Mouse (Mus musculus): ENCODE measurements around the gene Olfr1454. TPM values are rescaled to one million over a fixed set of nuclear protein-coding genes. Genes with fewer than 3 reads are reported as not detected.

The Olfr1454 gene
- not detected in 2 replicates for polyA plus RNA-seq (2015; fragmentation: Nextera tagmentation; extraction: Ambion mirVana)

GRCm38 (mm10) chr19:13060310-13060709, at the start of gene Olfr1454:
TSS of gene Olfr1454 (plus strand) at chr19:13060610.
- ATAC-seq = no peak
- 63% methylated on average over 2 of the region's 2 CpGs for WGBS
- no peaks in the 10 kb centered on the region for H3K4me1 ChIP-seq (ENCODE audit: control insufficient read depth, insufficient read depth, low read length)

GRCm38 (mm10) chr19:13028227-13028626, 32.2 kb upstream of the Olfr1454 start, which contains the start of gene Olfr1453:
TSS of gene Olfr1453 (minus strand) at chr19:13028327.
- H3K9me3 ChIP-seq (replicated peaks; ENCODE audit: control insufficient read depth, low read length, poor library complexity, severe bottlenecking) = peaks cover 5% of the 10 kb centered on the region; the same call in 1 of the 2 replicates
- H3K27ac ChIP-seq (ENCODE audit: low read length) = no peak within 1 kb of the TSS
- ATAC-seq = no peak
- no peaks in the 10 kb centered on the region for H3K36me3 ChIP-seq (ENCODE audit: control insufficient read depth, insufficient read depth, low read length)
- no peak within 1 kb of the TSS for H3K9ac ChIP-seq (ENCODE audit: low read depth, low read length)
- no peak within 1 kb of the TSS for H3K4me2 ChIP-seq (ENCODE audit: low read length)
- H3K4me3 ChIP-seq (ENCODE audit: low read depth, low read length) = no peak within 1 kb of the TSS
- no peaks in the 10 kb centered on the region for H3K4me1 ChIP-seq (ENCODE audit: control insufficient read depth, insufficient read depth, low read length)
- WGBS = 53% methylated on average over 1 of the region's 1 CpGs
- no peaks in the 10 kb centered on the region for H3K27me3 ChIP-seq (ENCODE audit: control insufficient read depth, insufficient read depth, low read depth, low read length)

More at GRCm38 (mm10) chr19:13060310-13060709, at the start of gene Olfr1454:
- H3K9ac ChIP-seq (ENCODE audit: low read depth, low read length) = no peak within 1 kb of the TSS
- H3K27me3 ChIP-seq (ENCODE audit: control insufficient read depth, insufficient read depth, low read depth, low read length) = no peaks in the 10 kb centered on the region
- no peak within 1 kb of the TSS for H3K4me2 ChIP-seq (ENCODE audit: low read length)
- H3K27ac ChIP-seq (ENCODE audit: low read length) = no peak within 1 kb of the TSS
- H3K36me3 ChIP-seq (ENCODE audit: control insufficient read depth, insufficient read depth, low read length) = no peaks in the 10 kb centered on the region
- H3K4me3 ChIP-seq (ENCODE audit: low read depth, low read length) = no peak within 1 kb of the TSS
- peaks cover 9% of the 10 kb centered on the region; the same call in 1 of the 2 replicates for H3K9me3 ChIP-seq (replicated peaks; ENCODE audit: control insufficient read depth, low read length, poor library complexity, severe bottlenecking)

GRCm38 (mm10) chr19:13093908-13094307, 33.5 kb downstream of the Olfr1454 start:
- no peak for ATAC-seq

GRCm38 (mm10) chr19:13097791-13098190, 37.4 kb downstream of the Olfr1454 start, which contains the start of gene Olfr1457:
TSS of gene Olfr1457 (minus strand) at chr19:13097891.
- 64% methylated on average over 2 of the region's 2 CpGs for WGBS
- Histone ChIP-seq H3K9ac (ENCODE audit: low read depth, low read length) (no peak within 1 kb of the TSS), H3K9me3 (replicated peaks; ENCODE audit: control insufficient read depth, low read length, poor library complexity, severe bottlenecking) (peaks cover 11% of the 10 kb centered on the region; the same call in 1 of the 2 replicates), H3K4me3 (ENCODE audit: low read depth, low read length) (no peak within 1 kb of the TSS), H3K36me3 (ENCODE audit: control insufficient read depth, insufficient read depth, low read length) (no peaks in the 10 kb centered on the region), H3K4me2 (ENCODE audit: low read length) (no peak within 1 kb of the TSS), H3K27me3 (ENCODE audit: control insufficient read depth, insufficient read depth, low read depth, low read length) (no peaks in the 10 kb centered on the region), H3K4me1 (ENCODE audit: control insufficient read depth, insufficient read depth, low read length) (no peaks in the 10 kb centered on the region), H3K27ac (ENCODE audit: low read length) (no peak within 1 kb of the TSS)
- no peak for ATAC-seq

More at GRCm38 (mm10) chr19:13093908-13094307, 33.5 kb downstream of the Olfr1454 start:
- no peaks in the 10 kb centered on the region for H3K36me3 ChIP-seq (ENCODE audit: control insufficient read depth, insufficient read depth, low read length)
- no peak overlapping the region for H3K4me3 ChIP-seq (ENCODE audit: low read depth, low read length)
- no peaks in the 10 kb centered on the region for H3K4me1 ChIP-seq (ENCODE audit: control insufficient read depth, insufficient read depth, low read length)
- no peak overlapping the region for H3K9ac ChIP-seq (ENCODE audit: low read depth, low read length)
- H3K27me3 ChIP-seq (ENCODE audit: control insufficient read depth, insufficient read depth, low read depth, low read length) = no peaks in the 10 kb centered on the region
- WGBS = 78% methylated on average over 1 of the region's 1 CpGs
- no peak overlapping the region for H3K27ac ChIP-seq (ENCODE audit: low read length)
- peaks cover 9% of the 10 kb centered on the region; the same call in 1 of the 2 replicates for H3K9me3 ChIP-seq (replicated peaks; ENCODE audit: control insufficient read depth, low read length, poor library complexity, severe bottlenecking)
- no peak overlapping the region for H3K4me2 ChIP-seq (ENCODE audit: low read length)

GRCm38 (mm10) chr19:13106675-13107074, 46.3 kb downstream of the Olfr1454 start, which contains the start of gene Olfr1458:
TSS of gene Olfr1458 (minus strand) at chr19:13106775.
- no peak within 1 kb of the TSS for H3K4me3 ChIP-seq (ENCODE audit: low read depth, low read length)
- no peak for ATAC-seq
- H3K27me3 ChIP-seq (ENCODE audit: control insufficient read depth, insufficient read depth, low read depth, low read length) = no peaks in the 10 kb centered on the region
- H3K9ac ChIP-seq (ENCODE audit: low read depth, low read length) = no peak within 1 kb of the TSS
- no peaks in the 10 kb centered on the region for H3K36me3 ChIP-seq (ENCODE audit: control insufficient read depth, insufficient read depth, low read length)
- no peaks in the 10 kb centered on the region for H3K4me1 ChIP-seq (ENCODE audit: control insufficient read depth, insufficient read depth, low read length)
- H3K27ac ChIP-seq (ENCODE audit: low read length) = no peak within 1 kb of the TSS
- peaks cover 11% of the 10 kb centered on the region; the same call in 1 of the 2 replicates for H3K9me3 ChIP-seq (replicated peaks; ENCODE audit: control insufficient read depth, low read length, poor library complexity, severe bottlenecking)
- H3K4me2 ChIP-seq (ENCODE audit: low read length) = no peak within 1 kb of the TSS
- WGBS = 89% methylated on average over 3 of the region's 3 CpGs

Other genes starting within 250 kb of the Olfr1454 start
- not detected in 2 replicates for gene Gm5244, start 213.9 kb upstream of the Olfr1454 start, polyA plus RNA-seq (2015; fragmentation: Nextera tagmentation; extraction: Ambion mirVana)
- not detected in 2 replicates for gene Olfr1444, start 203.3 kb upstream of the Olfr1454 start, polyA plus RNA-seq (2015; fragmentation: Nextera tagmentation; extraction: Ambion mirVana)
- gene Olfr1445, start 176.8 kb upstream of the Olfr1454 start, polyA plus RNA-seq (2015; fragmentation: Nextera tagmentation; extraction: Ambion mirVana) = not detected in 2 replicates
- gene Olfr1446, start 167.1 kb upstream of the Olfr1454 start, polyA plus RNA-seq (2015; fragmentation: Nextera tagmentation; extraction: Ambion mirVana) = not detected in 2 replicates
- not detected in 2 replicates for gene Olfr1447, start 156.9 kb upstream of the Olfr1454 start, polyA plus RNA-seq (2015; fragmentation: Nextera tagmentation; extraction: Ambion mirVana)
- not detected in 2 replicates for gene Olfr1448, start 136.2 kb upstream of the Olfr1454 start, polyA plus RNA-seq (2015; fragmentation: Nextera tagmentation; extraction: Ambion mirVana)
- not detected in 2 replicates for gene Olfr1449, start 129.8 kb upstream of the Olfr1454 start, polyA plus RNA-seq (2015; fragmentation: Nextera tagmentation; extraction: Ambion mirVana)
- not detected in 2 replicates for gene Olfr1450, start 110.4 kb upstream of the Olfr1454 start, polyA plus RNA-seq (2015; fragmentation: Nextera tagmentation; extraction: Ambion mirVana)
- gene Olfr1451, start 65.6 kb upstream of the Olfr1454 start, polyA plus RNA-seq (2015; fragmentation: Nextera tagmentation; extraction: Ambion mirVana) = not detected in 2 replicates
- not detected in 2 replicates for gene Olfr1453, start 32.3 kb upstream of the Olfr1454 start, polyA plus RNA-seq (2015; fragmentation: Nextera tagmentation; extraction: Ambion mirVana)
- not detected in 2 replicates for gene Olfr1457, start 37.3 kb downstream of the Olfr1454 start, polyA plus RNA-seq (2015; fragmentation: Nextera tagmentation; extraction: Ambion mirVana)
- not detected in 2 replicates for gene Olfr1458, start 46.2 kb downstream of the Olfr1454 start, polyA plus RNA-seq (2015; fragmentation: Nextera tagmentation; extraction: Ambion mirVana)
- not detected in 2 replicates for gene Olfr1459, start 88.9 kb downstream of the Olfr1454 start, polyA plus RNA-seq (2015; fragmentation: Nextera tagmentation; extraction: Ambion mirVana)
- not detected in 2 replicates for gene Olfr1461, start 102.4 kb downstream of the Olfr1454 start, polyA plus RNA-seq (2015; fragmentation: Nextera tagmentation; extraction: Ambion mirVana)
- not detected in 2 replicates for gene Olfr1462, start 125.1 kb downstream of the Olfr1454 start, polyA plus RNA-seq (2015; fragmentation: Nextera tagmentation; extraction: Ambion mirVana)
- not detected in 2 replicates for gene Olfr1463, start 170.7 kb downstream of the Olfr1454 start, polyA plus RNA-seq (2015; fragmentation: Nextera tagmentation; extraction: Ambion mirVana)